Mouse (Mus musculus): ENCODE measurements around the gene Pla2g7. TPM values are rescaled to one million over a fixed set of nuclear protein-coding genes. Genes with fewer than 3 reads are reported as not detected.

The Pla2g7 gene
- polyA plus RNA-seq, 2 experiments: 4.2 to 9.3 TPM

DNA sequence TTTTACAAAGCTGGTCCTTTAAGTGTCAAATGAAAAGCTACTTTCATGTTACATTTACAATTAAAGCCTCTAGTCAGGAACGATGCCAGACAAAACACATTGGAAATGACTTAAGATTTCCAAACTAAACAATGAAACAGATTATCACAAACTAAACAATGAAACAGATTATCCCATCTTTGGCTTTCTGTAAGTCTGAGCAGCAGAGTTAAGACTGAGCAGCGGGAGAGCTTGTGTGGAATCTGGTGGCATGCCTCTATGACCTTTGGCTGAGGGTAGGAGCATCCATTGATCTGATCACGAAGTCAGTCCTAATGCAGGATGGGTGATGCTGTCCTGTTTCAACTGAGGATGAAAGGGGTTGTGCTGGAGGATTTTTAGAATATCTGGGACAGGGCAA is 44.3 kb downstream of the Pla2g7 start:
- H3K4me1 ChIP-seq (ENCODE audit: control insufficient read depth, insufficient read depth, low read length): no peaks in the 10 kb centered on the region
- 81% methylated on average over 3 of the region's 3 CpGs for WGBS
- no peak for TF ChIP-seq POLR2A (IDR thresholded peaks at IDR 0.05; ENCODE audit: borderline replicate concordance, extremely low read depth, insufficient read depth, insufficient read length)
- ATAC-seq (ENCODE audit: low FRiP score, low read depth) (no peak), DNase-seq (ENCODE audit: low spot score) (no peak)
- H3K4me3 ChIP-seq (replicated peaks; ENCODE audit: low read length): no peak overlapping the region
- no peak overlapping the region for H3K9ac ChIP-seq (ENCODE audit: low read depth, low read length, severe bottlenecking)
- no peaks in the 10 kb centered on the region for H3K9me3 ChIP-seq (ENCODE audit: control insufficient read depth, low read length)
- no peak overlapping the region for H3K27ac ChIP-seq (replicated peaks; ENCODE audit: low read depth, low read length)
- H3K27me3 ChIP-seq (ENCODE audit: control insufficient read depth, insufficient read depth, low read length): no peaks in the 10 kb centered on the region
- no peak overlapping the region for H3K4me2 ChIP-seq (replicated peaks; ENCODE audit: low read depth, low read length, severe bottlenecking)
- no peaks in the 10 kb centered on the region for H3K36me3 ChIP-seq (ENCODE audit: control insufficient read depth, insufficient read depth, low read length)

DNA sequence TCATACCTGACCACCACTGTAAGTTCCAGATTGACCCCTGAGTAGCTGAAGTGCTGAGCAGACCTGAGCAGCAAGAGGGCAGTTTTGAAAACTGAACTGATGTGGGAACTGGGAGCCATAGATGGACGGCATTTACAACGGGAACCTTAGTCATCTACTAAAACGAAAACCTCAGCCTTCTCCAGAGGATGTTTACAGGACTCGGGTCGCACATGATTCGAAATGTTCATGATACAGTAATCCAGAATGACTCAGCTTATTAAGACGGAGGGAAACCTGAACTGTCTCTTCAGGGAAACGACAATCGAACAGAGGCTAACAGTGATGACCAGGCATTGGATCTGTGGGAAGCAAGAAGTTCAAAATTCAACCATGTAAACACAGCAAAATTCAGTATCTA is 51.3 kb downstream of the Pla2g7 start:
- no peak overlapping the region for H3K4me3 ChIP-seq (replicated peaks; ENCODE audit: low read length)
- no peaks in the 10 kb centered on the region for H3K36me3 ChIP-seq (ENCODE audit: control insufficient read depth, insufficient read depth, low read length)
- H3K4me1 ChIP-seq (ENCODE audit: control insufficient read depth, insufficient read depth, low read length): no peaks in the 10 kb centered on the region
- ATAC-seq (ENCODE audit: low FRiP score, low read depth) (no peak), DNase-seq (ENCODE audit: low spot score) (no peak)
- no peaks in the 10 kb centered on the region for H3K9me3 ChIP-seq (ENCODE audit: control insufficient read depth, low read length)
- H3K9ac ChIP-seq (ENCODE audit: low read depth, low read length, severe bottlenecking): no peak overlapping the region
- H3K27ac ChIP-seq (replicated peaks; ENCODE audit: low read depth, low read length): no peak overlapping the region
- no peak overlapping the region for H3K4me2 ChIP-seq (replicated peaks; ENCODE audit: low read depth, low read length, severe bottlenecking)
- WGBS: 83% methylated on average over 9 of the region's 9 CpGs
- no peak for TF ChIP-seq POLR2A (IDR thresholded peaks at IDR 0.05; ENCODE audit: borderline replicate concordance, extremely low read depth, insufficient read depth, insufficient read length)
- no peaks in the 10 kb centered on the region for H3K27me3 ChIP-seq (ENCODE audit: control insufficient read depth, insufficient read depth, low read length)

DNA sequence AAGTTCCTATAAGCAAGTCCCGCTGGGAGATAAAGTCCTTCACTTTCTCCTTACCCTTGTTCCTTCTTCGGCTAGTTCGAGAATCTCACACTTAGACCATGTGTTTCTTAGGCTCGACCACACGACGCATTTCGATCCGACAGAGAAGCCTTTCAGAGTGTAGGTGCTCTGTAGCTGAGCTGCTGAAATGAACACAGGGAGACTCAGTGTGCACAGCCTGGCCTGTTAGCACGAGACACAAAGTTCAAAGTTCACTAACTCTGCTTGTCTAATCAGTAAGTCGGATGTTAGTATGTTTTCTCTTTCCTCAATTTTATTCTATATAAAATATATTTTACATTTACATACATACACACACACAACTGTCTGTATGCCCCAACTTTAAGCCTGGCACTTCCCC is 54.2 kb downstream of the Pla2g7 start:
- Histone ChIP-seq H3K4me1 (ENCODE audit: control insufficient read depth, insufficient read depth, low read length) (no peaks in the 10 kb centered on the region), H3K9ac (ENCODE audit: low read depth, low read length, severe bottlenecking) (no peak overlapping the region), H3K27me3 (ENCODE audit: control insufficient read depth, insufficient read depth, low read length) (no peaks in the 10 kb centered on the region), H3K27ac (replicated peaks; ENCODE audit: low read depth, low read length) (no peak overlapping the region), H3K4me2 (replicated peaks; ENCODE audit: low read depth, low read length, severe bottlenecking) (no peak overlapping the region), H3K9me3 (ENCODE audit: control insufficient read depth, low read length) (no peaks in the 10 kb centered on the region), H3K4me3 (replicated peaks; ENCODE audit: low read length) (no peak overlapping the region), H3K36me3 (ENCODE audit: control insufficient read depth, insufficient read depth, low read length) (no peaks in the 10 kb centered on the region)
- no peak for ATAC-seq (ENCODE audit: low FRiP score, low read depth)
- TF ChIP-seq POLR2A (IDR thresholded peaks at IDR 0.05; ENCODE audit: borderline replicate concordance, extremely low read depth, insufficient read depth, insufficient read length): no peak
- no peak for DNase-seq (ENCODE audit: low spot score)
- 87% methylated on average over 10 of the region's 10 CpGs for WGBS

DNA sequence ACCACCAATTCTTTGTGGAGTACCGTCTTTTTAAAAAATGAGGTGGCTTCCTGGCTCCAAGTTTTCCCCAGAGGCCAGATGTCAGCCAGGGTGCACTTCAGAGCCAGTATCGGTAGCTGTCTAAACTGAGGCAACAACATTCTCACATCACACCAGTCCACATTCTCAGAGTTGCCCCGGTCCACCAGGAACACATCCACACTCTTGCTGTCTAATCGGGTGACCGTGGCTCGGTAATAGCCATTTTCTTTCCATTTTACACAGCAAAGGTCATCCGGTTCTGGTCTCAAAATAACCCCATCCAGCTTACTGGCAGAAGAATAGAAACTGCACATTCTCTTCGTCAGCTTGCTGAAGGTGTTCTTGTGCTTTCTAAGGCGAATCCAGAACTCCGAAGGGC is 60.3 kb downstream of the Pla2g7 start:
- H3K27me3 ChIP-seq (ENCODE audit: control insufficient read depth, insufficient read depth, low read length): peaks cover 31% of the 10 kb centered on the region
- H3K4me2 ChIP-seq (replicated peaks; ENCODE audit: low read depth, low read length, severe bottlenecking): no peak overlapping the region
- TF ChIP-seq POLR2A (IDR thresholded peaks at IDR 0.05; ENCODE audit: borderline replicate concordance, extremely low read depth, insufficient read depth, insufficient read length): no peak
- ATAC-seq (ENCODE audit: low FRiP score, low read depth): no peak
- 91% methylated on average over 10 of the region's 10 CpGs for WGBS
- H3K4me1 ChIP-seq (ENCODE audit: control insufficient read depth, insufficient read depth, low read length): peaks cover 6% of the 10 kb centered on the region
- H3K4me3 ChIP-seq (replicated peaks; ENCODE audit: low read length): no peak overlapping the region
- H3K9ac ChIP-seq (ENCODE audit: low read depth, low read length, severe bottlenecking): no peak overlapping the region
- no peaks in the 10 kb centered on the region for H3K9me3 ChIP-seq (ENCODE audit: control insufficient read depth, low read length)
- H3K27ac ChIP-seq (replicated peaks; ENCODE audit: low read depth, low read length): no peak overlapping the region
- no peak for DNase-seq (ENCODE audit: low spot score)
- no peaks in the 10 kb centered on the region for H3K36me3 ChIP-seq (ENCODE audit: control insufficient read depth, insufficient read depth, low read length)

DNA sequence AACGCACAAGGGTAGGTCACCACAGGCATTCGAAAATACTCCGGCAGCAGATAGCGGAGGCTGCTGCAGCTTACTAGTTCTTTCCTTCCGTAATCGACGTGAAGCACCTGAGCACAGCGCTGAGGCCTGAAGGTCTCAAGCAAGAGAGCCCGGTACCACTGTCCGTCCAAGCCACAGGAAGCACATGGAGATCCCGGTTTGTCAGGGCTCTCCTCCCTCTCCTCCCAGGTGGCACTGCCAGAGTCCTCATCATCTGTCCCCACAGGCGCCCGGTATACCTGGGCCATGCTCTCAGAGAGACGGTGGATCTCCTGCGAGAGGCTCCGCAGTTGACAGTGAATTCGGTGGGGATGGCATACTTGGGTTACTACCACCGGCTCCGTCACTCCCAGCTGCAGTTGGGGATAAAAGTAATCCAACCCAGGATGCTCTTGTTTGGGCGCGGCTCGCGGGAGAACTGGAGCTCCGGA is 61.2 kb downstream of the Pla2g7 start:
- H3K9ac ChIP-seq (ENCODE audit: low read depth, low read length, severe bottlenecking): no peak overlapping the region
- TF ChIP-seq POLR2A (IDR thresholded peaks at IDR 0.05; ENCODE audit: borderline replicate concordance, extremely low read depth, insufficient read depth, insufficient read length): no peak
- ATAC-seq (ENCODE audit: low FRiP score, low read depth) (no peak), DNase-seq (ENCODE audit: low spot score) (no peak)
- peaks cover 31% of the 10 kb centered on the region for H3K27me3 ChIP-seq (ENCODE audit: control insufficient read depth, insufficient read depth, low read length)
- H3K4me1 ChIP-seq (ENCODE audit: control insufficient read depth, insufficient read depth, low read length): peaks cover 6% of the 10 kb centered on the region
- no peaks in the 10 kb centered on the region for H3K36me3 ChIP-seq (ENCODE audit: control insufficient read depth, insufficient read depth, low read length)
- 20% methylated on average over 24 of the region's 24 CpGs for WGBS
- no peaks in the 10 kb centered on the region for H3K9me3 ChIP-seq (ENCODE audit: control insufficient read depth, low read length)
- no peak overlapping the region for H3K27ac ChIP-seq (replicated peaks; ENCODE audit: low read depth, low read length)
- peak overlapping the region; percentile 72 for H3K4me2 ChIP-seq (replicated peaks; ENCODE audit: low read depth, low read length, severe bottlenecking)
- peak overlapping the region; percentile 41 for H3K4me3 ChIP-seq (replicated peaks; ENCODE audit: low read length)
